Mouse (Mus musculus): ENCODE measurements around the gene Tspo.

DNA sequence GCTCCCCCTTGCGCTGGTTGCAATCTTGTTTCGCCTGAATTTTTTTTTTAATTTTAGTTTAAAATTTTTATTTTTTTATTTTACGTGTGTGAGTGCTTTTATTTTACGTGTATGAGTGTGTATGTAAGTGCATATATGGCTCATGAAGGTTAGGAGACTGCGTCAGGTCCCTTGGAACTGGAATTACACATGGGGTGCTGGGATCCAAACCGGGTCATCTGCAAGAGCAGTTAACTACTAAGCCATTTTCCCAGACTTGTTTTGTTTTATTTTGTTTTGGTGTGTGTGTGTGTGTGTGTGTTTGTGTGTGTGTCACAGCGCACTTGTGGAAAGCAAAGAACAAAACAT lies 31.9 kb downstream of the Tspo start:
- TF ChIP-seq POLR2A (IDR thresholded peaks at IDR 0.05; ENCODE audit: low read depth, low read length) = no peak
- TF ChIP-seq CTCF (IDR thresholded peaks at IDR 0.05; ENCODE audit: extremely low read depth, insufficient read depth, insufficient read length, insufficient replicate concordance) = no peak
